Mouse (Mus musculus): ENCODE measurements around the gene Zfp113. TPM values are rescaled to one million over a fixed set of nuclear protein-coding genes. Genes with fewer than 3 reads are reported as not detected.

Gene Zfp113
- polyA plus RNA-seq, 1 experiment: 3.9 TPM

DNA sequence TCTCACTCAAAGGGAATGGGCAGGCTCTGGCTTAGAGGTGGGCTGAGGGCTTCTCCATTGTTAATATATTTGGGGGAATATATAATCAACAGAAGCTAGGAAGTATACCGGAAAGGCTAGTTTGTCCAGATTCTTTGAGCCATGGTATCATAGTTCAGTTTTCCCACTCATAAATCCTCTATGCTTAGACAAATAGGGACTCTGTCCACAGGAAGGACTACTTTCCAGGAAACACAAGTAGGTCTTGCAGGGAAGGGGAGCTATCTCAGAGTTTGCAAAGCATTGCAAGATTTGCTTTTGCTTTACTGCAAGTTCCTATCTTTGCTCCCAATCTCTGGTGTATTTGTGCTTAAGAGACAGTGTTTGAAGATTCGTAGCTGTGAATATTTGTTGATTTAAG is 50.6 kb downstream of the Zfp113 start:
- no peak overlapping the region for H3K4me3 ChIP-seq (ENCODE audit: insufficient read depth, low read length)
- H3K4me1 ChIP-seq (ENCODE audit: control insufficient read depth, insufficient read depth, low read length): no peaks in the 10 kb centered on the region
- H3K27ac ChIP-seq (ENCODE audit: insufficient read depth, low read length): no peak overlapping the region
- TF ChIP-seq POLR2A (IDR thresholded peaks at IDR 0.05; ENCODE audit: extremely low read depth, insufficient read depth, low read length) (no peak), CTCF (IDR thresholded peaks at IDR 0.05; ENCODE audit: extremely low read depth, insufficient read depth, low read length) (no peak)

DNA sequence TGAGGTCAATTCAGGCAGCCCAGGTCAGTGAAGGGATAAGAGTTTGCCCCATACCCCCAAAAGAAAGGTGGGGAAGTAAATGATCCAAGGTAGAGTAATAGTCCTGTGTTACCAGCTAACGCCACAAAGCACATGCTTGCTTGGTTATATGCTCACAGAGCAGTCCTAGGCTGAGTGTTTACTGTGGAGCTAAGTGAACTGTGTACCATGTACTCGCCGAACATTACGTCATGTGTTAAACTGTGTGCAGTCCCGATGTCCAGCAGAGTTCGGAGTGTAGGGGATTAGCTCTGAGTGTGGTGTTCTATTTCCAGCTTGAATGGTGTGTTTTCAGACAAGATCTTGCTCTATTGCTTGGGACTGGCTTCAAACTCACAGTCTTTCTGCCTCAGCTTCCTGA is 61.1 kb downstream of the Zfp113 start:
- TF ChIP-seq CTCF (IDR thresholded peaks at IDR 0.05; ENCODE audit: extremely low read depth, insufficient read depth, low read length) (no peak), POLR2A (IDR thresholded peaks at IDR 0.05; ENCODE audit: extremely low read depth, insufficient read depth, low read length) (no peak)
- Histone ChIP-seq H3K27ac (ENCODE audit: insufficient read depth, low read length) (no peak overlapping the region), H3K4me3 (ENCODE audit: insufficient read depth, low read length) (no peak overlapping the region), H3K4me1 (ENCODE audit: control insufficient read depth, insufficient read depth, low read length) (no peaks in the 10 kb centered on the region)

DNA sequence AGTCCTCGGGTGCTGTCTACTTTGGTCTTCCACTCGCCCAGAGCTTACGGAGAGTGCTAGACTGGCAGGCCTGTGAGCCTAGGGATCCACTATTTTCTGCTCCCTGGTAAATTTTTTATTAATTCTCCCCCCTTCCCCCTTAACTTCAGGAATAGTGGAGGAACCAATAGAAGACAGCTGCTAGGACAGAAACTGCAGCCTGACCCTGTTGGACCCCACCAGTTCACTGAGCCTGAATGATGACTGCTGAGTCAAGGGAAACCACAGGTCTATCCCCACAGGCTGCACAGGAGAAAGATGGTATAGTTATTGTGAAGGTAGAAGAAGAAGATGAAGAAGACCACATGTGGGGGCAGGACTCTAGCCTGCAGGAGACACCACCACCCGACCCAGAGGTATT is 62.8 kb downstream of the Zfp113 start:
- Histone ChIP-seq H3K4me1 (ENCODE audit: control insufficient read depth, insufficient read depth, low read length) (no peaks in the 10 kb centered on the region), H3K27ac (ENCODE audit: insufficient read depth, low read length) (no peak overlapping the region)
- no peak for TF ChIP-seq CTCF (IDR thresholded peaks at IDR 0.05; ENCODE audit: extremely low read depth, insufficient read depth, low read length)
- TF ChIP-seq POLR2A (IDR thresholded peaks at IDR 0.05; ENCODE audit: extremely low read depth, insufficient read depth, low read length): no peak

DNA sequence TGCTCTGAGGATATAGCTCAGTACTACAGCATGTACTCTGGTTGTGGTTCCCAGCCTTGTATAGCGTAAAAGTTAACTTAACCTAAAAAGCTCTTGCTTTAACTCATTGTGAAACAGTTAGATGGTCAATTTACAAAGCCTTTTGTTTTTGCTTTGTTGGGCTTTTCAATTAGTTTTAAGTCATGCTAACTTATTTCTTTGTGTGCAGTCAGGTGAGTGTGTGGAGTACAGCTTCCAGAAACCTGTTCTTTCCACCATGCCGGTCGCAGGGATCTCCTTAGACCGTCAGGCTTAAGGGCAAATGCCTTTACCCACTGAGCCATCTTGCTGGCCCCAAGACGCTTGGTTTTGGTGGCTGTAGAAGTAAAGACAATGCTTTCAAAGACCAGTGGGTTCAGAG is 64.8 kb downstream of the Zfp113 start:
- peaks cover 1% of the 10 kb centered on the region; the same call in 1 of the 2 replicates for H3K4me1 ChIP-seq (ENCODE audit: control insufficient read depth, insufficient read depth, low read length)
- TF ChIP-seq CTCF (IDR thresholded peaks at IDR 0.05; ENCODE audit: extremely low read depth, insufficient read depth, low read length) (no peak), POLR2A (IDR thresholded peaks at IDR 0.05; ENCODE audit: extremely low read depth, insufficient read depth, low read length) (no peak)
- no peak overlapping the region for H3K27ac ChIP-seq (ENCODE audit: insufficient read depth, low read length)
- H3K4me3 ChIP-seq (ENCODE audit: insufficient read depth, low read length): no peak overlapping the region

More for the DNA sequence above, 62.8 kb downstream of the Zfp113 start:
- no peak overlapping the region for H3K4me3 ChIP-seq (ENCODE audit: insufficient read depth, low read length)

GRCm38 (mm10) chr5:138090271-138090670 is 65.3 kb downstream of the Zfp113 start:
- H3K27ac ChIP-seq (ENCODE audit: insufficient read depth, low read length): no peak overlapping the region
- peaks cover 1% of the 10 kb centered on the region; the same call in 1 of the 2 replicates for H3K4me1 ChIP-seq (ENCODE audit: control insufficient read depth, insufficient read depth, low read length)
- 0 out of 2 replicates have a peak, but pooled peaks have one; percentile 13 for TF ChIP-seq CTCF (IDR thresholded peaks at IDR 0.05; ENCODE audit: extremely low read depth, insufficient read depth, low read length)
- no peak for TF ChIP-seq POLR2A (IDR thresholded peaks at IDR 0.05; ENCODE audit: extremely low read depth, insufficient read depth, low read length)
- H3K4me3 ChIP-seq (ENCODE audit: insufficient read depth, low read length): no peak overlapping the region

Other genes with a start within 250 kb of the Zfp113 start
- 1.2 and 1.6 TPM in 2 replicates for gene Cyp3a13, start 234.1 kb downstream of the Zfp113 start, polyA plus RNA-seq (2012; rRNA removed)
- gene Gjc3, start 192.6 kb downstream of the Zfp113 start, polyA plus RNA-seq (2012; rRNA removed): 47.0 and 57.3 TPM in 2 replicates
- 0.10 TPM in 1 of 2 replicates, not detected in the other for gene Azgp1, start 174.2 kb downstream of the Zfp113 start, polyA plus RNA-seq (2012; rRNA removed)
- not detected in 2 replicates for gene Smok3a, start 134.5 kb downstream of the Zfp113 start, polyA plus RNA-seq (2012; rRNA removed)
- not detected in 2 replicates for gene Smok3b, start 134.3 kb downstream of the Zfp113 start, polyA plus RNA-seq (2012; rRNA removed)
- gene Smok3c, start 102.5 kb downstream of the Zfp113 start, polyA plus RNA-seq (2012; rRNA removed): not detected in 2 replicates
- 14.3 and 14.9 TPM in 2 replicates for gene Zkscan1, start 70.7 kb downstream of the Zfp113 start, polyA plus RNA-seq (2012; rRNA removed)
- gene Zscan21, start 38.8 kb downstream of the Zfp113 start, polyA plus RNA-seq (2012; rRNA removed): 16.5 and 18.2 TPM in 2 replicates
- 131 and 139 TPM in 2 replicates for gene Cops6, start 5.3 kb upstream of the Zfp113 start, polyA plus RNA-seq (2012; rRNA removed)
- 21.6 and 25.3 TPM in 2 replicates for gene Ap4m1, start 16.3 kb upstream of the Zfp113 start, polyA plus RNA-seq (2012; rRNA removed)
- gene Mcm7, start 16.7 kb upstream of the Zfp113 start, polyA plus RNA-seq (2012; rRNA removed): 17.1 and 19.7 TPM in 2 replicates
- gene Taf6, start 31.7 kb upstream of the Zfp113 start, polyA plus RNA-seq (2012; rRNA removed): 54.3 and 55.3 TPM in 2 replicates
- gene Cnpy4, start 31.7 kb upstream of the Zfp113 start, polyA plus RNA-seq (2012; rRNA removed): 13.3 and 15.8 TPM in 2 replicates
- 5.7 and 7.3 TPM in 2 replicates for gene Mblac1, start 38.6 kb upstream of the Zfp113 start, polyA plus RNA-seq (2012; rRNA removed)
- gene Nxpe5, start 70.2 kb upstream of the Zfp113 start, polyA plus RNA-seq (2012; rRNA removed): not detected in 2 replicates
- 162 and 163 TPM in 2 replicates for gene Lamtor4, start 99.7 kb upstream of the Zfp113 start, polyA plus RNA-seq (2012; rRNA removed)
- 83.9 and 86.5 TPM in 2 replicates for gene BC037034, start 108.3 kb upstream of the Zfp113 start, polyA plus RNA-seq (2012; rRNA removed)
- gene Gal3st4, start 117.1 kb upstream of the Zfp113 start, polyA plus RNA-seq (2012; rRNA removed): 4.2 and 4.4 TPM in 2 replicates
- 0.02 and 0.08 TPM in 2 replicates for gene Gm43720, start 124.2 kb upstream of the Zfp113 start, polyA plus RNA-seq (2012; rRNA removed)
- 5.6 and 6.0 TPM in 2 replicates for gene Gpc2, start 124.3 kb upstream of the Zfp113 start, polyA plus RNA-seq (2012; rRNA removed)
- 2.8 and 3.0 TPM in 2 replicates for gene Stag3, start 124.5 kb upstream of the Zfp113 start, polyA plus RNA-seq (2012; rRNA removed)
- gene Pvrig, start 186.2 kb upstream of the Zfp113 start, polyA plus RNA-seq (2012; rRNA removed): 0.19 and 0.30 TPM in 2 replicates